Mouse (Mus musculus): Measurements from ENCODE around the gene Bloc1s1.

Bloc1s1 gene

DNA sequence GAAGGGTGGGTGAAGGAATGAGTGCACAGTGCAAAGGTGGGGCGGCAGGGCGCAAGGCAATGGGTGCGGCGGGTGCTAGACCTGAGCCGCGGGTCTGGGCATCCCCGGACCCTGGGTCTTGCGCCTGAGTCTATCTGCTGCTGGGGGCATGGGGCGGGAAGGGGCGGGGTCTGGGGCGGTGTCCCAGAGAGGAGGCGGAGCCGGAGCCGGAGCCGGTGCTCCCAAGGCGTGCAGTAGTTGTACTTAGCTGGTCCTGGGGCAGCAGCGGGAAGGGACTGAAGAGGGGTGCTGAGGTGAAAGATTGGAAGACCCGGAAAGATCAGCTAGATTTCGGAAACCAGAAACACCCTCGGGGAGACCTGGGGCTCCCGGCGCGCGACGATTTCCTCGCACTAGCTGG, 9.7 kb upstream of the Bloc1s1 start, which contains the start of gene Itga7:
TSS of gene Itga7 (plus strand) at position 245 of the 400 bp plus-strand sequence.
- DNase-seq (ENCODE audit: low spot score in 2 of 2) = no peak

DNA sequence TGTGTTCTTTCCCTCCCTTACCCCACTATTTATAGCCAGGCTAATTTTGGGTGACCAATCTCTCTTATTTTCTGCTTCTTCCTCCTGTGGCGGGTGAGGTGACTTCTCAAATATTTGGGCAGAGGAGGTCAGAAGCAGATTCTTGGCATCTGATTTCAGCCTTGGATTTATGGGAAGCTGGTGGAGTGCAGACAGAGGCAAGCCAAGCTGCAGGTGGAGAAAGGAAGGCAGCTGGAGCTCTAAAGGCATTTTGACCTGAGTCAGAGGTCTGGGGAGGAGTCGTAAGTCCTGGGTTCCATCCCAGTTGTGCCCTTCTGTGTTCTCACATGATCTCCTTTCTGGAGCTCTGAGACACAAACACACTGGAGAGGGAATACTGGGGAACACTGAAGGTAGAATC, 7.6 kb upstream of the Bloc1s1 start:
- no peak for DNase-seq (ENCODE audit: low spot score in 2 of 2)

GRCm38 (mm10) chr10:128929638-128930378, 6.0 kb upstream of the Bloc1s1 start:
- DNase-seq (ENCODE audit: low spot score in 2 of 2) = no peak

- no peak for DNase-seq (ENCODE audit: low spot score in 2 of 2)
Observed at GRCm38 (mm10) chr10:128928356-128928755, 4.5 kb upstream of the Bloc1s1 start.

GRCm38 (mm10) chr10:128923013-128923691, 683 bp downstream of the Bloc1s1 start:
- peak; percentile 87 to 96 for DNase-seq (ENCODE audit: low spot score in 2 of 2)

DNA sequence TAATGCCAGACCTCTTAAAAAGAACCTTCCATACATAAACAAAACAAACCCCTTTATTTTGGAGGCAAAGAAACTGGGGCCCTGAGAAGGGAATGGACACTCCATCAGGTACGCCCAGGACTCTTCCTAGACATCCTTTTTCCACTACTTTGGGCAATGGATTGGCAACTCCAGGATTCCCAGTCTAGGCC, 1.1 kb downstream of the Bloc1s1 start, which contains the start of gene Rdh5:
TSS of gene Rdh5 (minus strand) at position 67 of the 191 bp plus-strand sequence.
- DNase-seq (ENCODE audit: low spot score in 2 of 2) = no peak

- DNase-seq (ENCODE audit: low spot score in 2 of 2) = peak in 1 of 2 experiments; percentile 24
Observed at GRCm38 (mm10) chr10:128921883-128922821, 1.7 kb downstream of the Bloc1s1 start.

- no peak for DNase-seq (ENCODE audit: low spot score in 2 of 2)
Observed at GRCm38 (mm10) chr10:128921251-128921650, 2.6 kb downstream of the Bloc1s1 start.

- no peak for DNase-seq (ENCODE audit: low spot score in 2 of 2)
Observed at GRCm38 (mm10) chr10:128920736-128921161, 3.1 kb downstream of the Bloc1s1 start.

DNA sequence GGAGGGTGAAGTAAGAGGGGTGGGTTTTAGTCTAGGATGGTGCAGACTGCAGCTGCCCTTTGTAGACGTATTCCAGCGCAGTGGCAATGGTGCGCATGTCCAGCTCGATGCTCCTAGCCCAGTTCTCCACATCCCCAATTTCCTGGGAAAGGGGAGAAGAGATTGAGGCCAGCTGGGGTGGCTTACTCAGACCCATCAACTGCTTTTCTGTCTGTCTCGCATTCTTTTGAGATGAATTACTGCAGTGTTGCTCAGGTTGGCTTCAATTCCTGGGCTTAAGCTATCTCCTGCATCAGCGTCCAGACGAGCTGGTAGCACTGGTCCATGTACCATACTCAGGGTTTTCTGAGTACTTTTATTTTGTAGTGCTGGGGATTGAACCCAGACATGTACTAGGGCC, 3.9 kb downstream of the Bloc1s1 start:
- no peak for DNase-seq (ENCODE audit: low spot score in 2 of 2)

GRCm38 (mm10) chr10:128919203-128919631, 4.6 kb downstream of the Bloc1s1 start:
- DNase-seq (ENCODE audit: low spot score in 2 of 2) = no peak

DNA sequence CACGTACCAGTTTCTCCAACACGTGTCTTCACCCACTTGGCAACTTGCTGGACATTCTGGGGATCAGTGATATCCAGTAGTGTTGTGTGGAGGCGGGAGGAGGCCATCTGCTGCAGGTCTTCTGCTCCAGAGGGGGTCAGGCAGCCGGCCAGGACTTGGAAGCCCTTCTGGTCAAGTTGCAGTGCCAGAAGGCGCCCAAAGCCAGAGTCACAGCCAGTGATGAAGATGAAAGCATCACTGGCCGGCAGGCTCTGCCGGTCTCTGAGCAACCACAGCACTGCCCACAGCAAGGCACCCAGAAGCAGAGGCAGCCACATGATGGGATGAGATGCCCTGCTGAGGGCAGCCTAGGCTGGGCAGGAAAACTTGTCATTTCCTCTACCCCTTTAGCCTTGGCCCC, 5.6 kb downstream of the Bloc1s1 start:
- DNase-seq (ENCODE audit: low spot score in 2 of 2) = no peak

DNA sequence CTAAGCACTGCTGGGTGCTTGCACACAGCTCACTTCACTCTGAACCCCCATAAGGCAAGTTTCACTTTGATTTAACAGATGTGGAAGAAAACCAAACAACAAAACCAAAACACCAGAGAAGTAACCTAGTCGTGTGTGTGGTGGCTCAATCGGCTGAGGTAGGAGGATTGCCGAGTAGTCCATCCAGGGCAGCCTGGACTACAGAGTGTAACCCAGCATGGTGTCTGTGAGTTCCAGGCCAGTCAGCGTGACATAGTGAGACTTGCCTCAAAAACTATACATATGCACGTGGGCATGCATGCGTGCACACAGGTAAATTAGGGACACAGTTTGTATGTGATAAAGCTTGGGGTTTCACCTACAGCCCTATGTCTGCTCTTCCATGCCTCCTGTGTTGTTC, 6.4 kb downstream of the Bloc1s1 start:
- DNase-seq (ENCODE audit: low spot score in 2 of 2) = no peak

- DNase-seq (ENCODE audit: low spot score in 2 of 2) = no peak
Observed at GRCm38 (mm10) chr10:128916665-128917064, 7.2 kb downstream of the Bloc1s1 start.

DNA sequence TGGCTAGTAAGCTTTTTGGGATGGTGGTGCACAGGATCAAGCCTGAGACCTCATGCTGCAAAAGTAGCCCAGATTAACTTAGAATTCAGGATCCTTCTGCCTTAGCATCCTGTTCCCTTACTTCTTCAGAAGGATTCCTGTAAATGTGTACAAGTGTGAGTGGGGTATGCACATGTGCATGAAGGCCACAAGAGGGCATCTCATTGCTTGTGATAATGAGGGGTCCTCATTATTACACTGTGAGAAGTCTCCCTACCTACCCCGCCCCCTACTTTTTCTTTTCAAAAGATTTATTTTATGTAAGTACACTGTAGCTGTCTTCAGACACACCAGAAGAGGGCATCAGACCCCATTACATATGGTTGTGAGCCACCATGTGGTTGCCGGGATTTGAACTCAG, 8.3 kb downstream of the Bloc1s1 start:
- no peak for DNase-seq (ENCODE audit: low spot score in 2 of 2)

DNA sequence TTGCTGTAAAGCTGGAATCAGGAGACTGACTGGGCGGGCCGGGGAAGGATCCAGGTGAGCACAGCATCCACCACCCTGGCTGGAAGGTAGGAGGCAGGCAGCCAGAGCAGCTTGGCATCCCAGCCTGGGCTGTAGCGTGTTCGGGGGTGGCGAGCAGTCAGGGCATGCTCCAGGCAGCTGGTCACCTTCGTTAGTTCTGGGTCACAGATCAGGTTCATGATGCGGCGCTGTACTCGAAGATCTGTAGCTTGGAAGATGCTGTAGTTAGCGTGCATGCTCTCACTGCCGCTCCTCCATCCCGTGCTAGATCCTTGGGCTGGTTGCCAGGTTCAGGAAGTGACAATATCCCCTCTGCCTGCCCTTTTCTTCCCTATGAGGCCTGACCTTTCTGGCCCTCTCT, 10.1 kb downstream of the Bloc1s1 start:
- DNase-seq (ENCODE audit: low spot score in 2 of 2) = no peak

DNA sequence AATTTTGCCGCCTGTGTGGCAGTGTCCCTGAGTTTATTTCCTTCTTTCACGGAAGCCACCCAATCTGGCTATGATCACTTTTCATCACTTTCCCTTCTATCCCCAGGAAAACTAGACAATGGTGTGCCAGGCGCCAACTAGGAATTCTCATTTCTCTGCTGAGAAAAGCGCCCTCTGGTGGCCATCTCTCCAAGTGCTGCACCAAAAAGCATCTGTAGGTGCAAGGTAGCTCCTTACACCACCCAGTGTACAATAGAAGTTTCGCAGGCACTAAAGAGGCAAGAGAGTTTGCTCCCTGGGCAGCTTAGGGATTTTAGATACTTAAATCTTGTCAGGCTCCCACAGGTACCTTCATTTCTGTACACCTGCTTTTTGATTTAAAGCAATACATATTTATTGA, 10.6 kb downstream of the Bloc1s1 start:
- peak in 1 of 2 experiments; percentile 94 for DNase-seq (ENCODE audit: low spot score in 2 of 2)

DNA sequence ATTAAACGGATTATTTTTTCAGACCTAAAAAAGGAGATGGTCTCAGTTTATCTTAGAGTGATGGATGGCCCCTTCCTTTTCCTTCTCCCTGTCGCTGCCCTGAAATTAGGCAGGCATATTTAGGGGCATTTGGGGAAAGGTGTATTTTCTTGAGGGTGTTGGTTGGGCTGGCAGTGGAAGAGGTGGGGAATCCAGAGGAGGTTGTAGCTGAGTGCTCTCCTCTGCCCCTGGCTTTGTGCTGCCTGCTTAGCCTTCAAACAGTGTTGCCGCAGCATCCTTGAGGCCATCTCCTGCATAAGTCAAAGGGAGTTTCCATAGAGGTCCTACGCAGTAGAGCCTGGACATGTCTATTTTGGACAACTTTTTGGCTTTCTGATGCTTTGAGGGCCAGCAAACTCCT, 11.0 kb downstream of the Bloc1s1 start:
- DNase-seq (ENCODE audit: low spot score in 2 of 2) = no peak

DNA sequence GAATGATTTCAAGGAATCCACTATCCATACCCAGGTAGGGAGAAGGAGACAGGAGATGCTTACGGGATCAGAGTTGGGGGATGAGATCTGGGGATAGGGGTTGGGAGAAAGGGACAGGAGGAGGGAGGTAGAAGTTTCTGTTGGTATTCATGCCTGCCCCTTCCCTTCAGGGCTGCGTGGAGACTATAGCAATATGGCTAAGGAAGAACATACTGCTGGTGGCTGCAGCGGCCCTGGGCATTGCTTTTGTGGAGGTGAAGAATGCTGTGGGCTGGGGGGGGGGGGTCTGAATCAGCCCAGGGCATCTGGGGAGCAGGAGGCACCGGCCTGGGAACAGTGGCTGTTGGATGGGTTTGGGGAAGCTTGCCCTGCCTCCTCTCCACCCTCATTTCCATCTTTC, 11.6 kb downstream of the Bloc1s1 start:
- DNase-seq (ENCODE audit: low spot score in 2 of 2) = no peak

DNA sequence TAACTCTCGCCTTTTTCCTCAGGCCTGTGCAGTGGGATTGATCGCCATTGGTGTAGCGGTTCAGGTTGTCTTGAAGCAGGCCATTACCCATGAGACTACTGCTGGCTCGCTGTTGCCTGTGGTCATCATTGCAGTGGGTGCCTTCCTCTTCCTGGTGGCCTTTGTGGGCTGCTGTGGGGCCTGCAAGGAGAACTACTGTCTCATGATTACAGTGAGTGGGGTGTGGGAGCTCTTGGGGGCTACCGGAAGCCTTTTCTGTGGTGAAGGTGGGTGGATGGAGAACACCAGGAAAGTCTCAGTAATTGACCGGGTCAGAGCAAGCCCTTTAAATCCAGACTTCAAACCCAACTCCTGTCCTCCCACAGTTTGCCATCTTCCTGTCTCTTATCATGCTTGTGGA, 12.4 kb downstream of the Bloc1s1 start:
- DNase-seq (ENCODE audit: low spot score in 2 of 2) = no peak

DNA sequence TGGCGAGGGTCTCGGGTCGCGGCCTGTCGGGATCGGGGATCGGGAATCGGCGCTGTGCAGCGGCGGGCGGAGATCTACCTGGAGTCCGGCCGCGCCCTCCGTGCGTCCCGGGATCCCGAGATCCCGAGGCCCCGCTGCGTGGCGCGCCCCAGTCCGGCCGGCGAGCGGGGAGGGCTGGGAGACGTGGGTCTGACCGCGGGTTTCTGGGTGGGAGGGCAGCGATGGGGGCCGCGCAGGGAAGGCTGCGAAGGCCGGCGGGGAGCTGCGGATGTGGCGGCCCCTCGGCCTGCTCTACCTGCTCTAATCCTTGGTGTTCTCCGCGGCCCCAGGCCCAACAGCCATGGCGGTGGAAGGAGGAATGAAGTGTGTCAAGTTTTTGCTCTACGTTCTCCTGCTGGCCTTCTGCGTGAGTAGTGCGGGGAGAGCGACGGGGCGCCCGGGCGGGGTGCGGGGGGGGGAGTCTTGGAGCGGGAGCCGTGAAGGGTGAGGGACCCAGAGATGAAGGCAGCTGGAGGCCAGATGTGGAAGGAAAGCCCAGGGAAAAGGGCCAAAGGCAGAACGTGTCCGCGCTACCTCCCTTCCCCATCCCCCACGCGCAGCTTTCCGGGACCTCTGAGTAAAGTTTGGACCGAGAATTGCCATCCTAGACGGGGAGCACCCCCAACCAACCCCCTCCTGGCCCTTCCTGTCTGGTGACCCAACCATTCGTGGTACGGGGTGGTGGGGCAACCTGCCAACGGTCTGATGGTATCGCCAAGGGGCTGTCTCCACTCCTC, 13.6 kb downstream of the Bloc1s1 start:
- DNase-seq (ENCODE audit: low spot score in 2 of 2) = no peak

Measured in left cerebral cortex, adult 9 months (tissue).